Mouse (Mus musculus): ENCODE results near the gene Ccdc186.
"Not testable (repeated sequence)": the region's sequence is repeated elsewhere in the genome, so short reads cannot be mapped to it uniquely, and the experiment has no call there.

The Ccdc186 gene

DNA sequence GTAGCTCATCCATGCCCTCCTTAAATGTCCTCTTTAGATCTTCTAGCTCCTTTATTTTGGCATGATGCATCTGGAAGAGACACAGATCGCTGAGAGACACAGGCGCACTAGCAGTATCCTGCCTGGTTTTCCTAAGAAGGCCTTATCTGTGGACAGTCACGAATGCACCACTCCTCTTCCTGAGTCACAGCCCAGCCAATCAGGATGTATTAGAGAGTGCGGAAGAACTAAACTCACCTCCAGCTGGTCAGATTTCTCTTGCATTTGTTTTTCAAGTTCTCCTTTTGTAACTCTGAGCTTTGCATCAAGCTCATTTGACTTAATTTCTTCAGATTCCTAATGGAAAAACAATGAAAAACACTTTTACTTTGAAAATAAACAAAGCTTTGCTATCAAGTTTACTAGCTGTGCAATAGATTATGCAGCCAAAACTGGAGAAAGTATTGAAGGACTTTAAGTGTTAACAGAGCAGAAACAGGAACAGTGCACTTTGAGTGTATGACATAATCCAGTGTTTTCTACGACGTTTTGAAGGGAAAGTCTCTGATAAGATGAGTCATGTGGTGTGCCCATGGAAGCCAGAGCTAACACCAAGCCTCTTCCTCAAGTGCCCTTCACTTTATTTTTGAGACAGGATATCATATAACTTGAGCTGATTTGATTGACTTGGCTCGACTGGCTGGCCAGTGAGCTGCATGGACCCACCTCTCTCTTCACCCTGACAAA lies 20.9 kb downstream of the Ccdc186 start:
- no peak for DNase-seq

DNA sequence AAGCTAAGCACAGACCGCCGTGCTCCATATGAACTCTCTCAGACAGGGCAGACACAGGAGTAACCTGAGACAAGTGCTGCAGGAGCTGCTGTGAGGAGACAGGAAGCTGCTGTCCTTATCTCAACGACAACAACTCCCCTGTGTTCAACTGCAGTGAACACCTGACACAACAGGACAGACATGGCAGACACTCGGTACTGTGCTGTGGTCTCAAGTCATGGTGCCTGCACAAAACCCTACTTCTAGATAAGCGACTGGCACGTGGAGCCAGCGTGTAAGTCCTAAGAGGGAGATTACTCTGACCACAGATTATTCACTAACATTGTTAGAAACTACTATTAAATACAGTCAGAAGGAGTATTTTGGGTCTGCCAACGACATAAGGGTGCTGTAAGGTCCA lies 21.8 kb downstream of the Ccdc186 start:
- DNase-seq: no peak

DNA sequence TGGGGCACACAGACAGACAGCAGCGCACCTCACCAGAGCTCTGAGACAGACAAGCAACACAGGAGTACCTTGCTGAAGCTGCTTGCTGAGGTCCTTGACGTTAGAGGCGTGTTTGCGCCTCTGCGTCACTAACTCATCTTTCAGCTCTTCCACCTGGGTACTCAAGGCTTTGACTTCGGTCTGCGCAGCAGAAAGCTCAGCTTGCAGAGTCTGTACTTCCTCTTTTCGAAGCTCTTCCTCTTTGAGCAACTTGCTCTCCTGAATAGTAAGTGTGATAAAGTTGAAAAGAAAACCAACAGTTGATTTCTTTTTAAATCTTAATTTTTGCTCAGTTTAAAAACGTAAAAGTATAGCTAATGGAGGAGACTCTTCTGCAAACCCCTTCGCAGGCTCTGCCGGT lies 24.6 kb downstream of the Ccdc186 start:
- DNase-seq: no peak

DNA sequence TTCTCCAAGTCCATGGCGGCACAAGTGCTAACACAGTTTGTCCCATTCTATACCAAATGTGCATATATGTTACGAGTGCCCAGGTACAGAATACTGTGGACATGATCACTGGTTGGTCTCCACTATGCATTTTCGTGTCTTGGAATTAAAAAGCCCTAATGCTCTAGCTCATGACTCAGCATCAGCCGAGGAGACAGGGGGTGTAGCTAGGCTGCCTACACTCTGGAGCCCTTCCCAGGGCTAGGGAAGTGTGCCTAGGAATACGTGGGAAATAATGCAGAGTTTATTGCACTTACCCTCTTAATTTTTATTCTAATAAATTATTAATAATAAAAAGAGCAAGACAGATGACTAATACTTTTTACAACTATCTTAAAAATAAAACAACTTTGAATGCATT lies 33.0 kb downstream of the Ccdc186 start:
- no peak for DNase-seq

DNA sequence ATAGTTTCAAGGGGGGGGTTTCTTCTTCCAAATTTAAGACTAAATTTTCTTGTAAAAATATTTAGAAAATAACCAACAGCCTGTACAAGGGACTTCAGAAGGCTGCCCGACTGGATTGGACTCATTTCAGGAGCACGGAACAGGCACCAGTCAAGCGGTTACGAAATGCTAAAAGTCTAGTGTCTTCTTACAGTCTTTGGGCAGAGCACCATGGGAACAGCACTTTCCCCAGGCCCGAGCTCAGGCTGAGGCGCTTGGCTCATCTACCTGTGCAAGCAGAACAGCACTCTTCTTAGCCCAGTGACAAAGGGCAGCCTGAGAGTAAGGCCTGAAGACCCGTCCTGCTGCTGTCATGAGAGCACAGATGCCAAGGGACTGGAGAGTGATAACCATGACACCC lies 34.1 kb downstream of the Ccdc186 start:
- no peak for DNase-seq

DNA sequence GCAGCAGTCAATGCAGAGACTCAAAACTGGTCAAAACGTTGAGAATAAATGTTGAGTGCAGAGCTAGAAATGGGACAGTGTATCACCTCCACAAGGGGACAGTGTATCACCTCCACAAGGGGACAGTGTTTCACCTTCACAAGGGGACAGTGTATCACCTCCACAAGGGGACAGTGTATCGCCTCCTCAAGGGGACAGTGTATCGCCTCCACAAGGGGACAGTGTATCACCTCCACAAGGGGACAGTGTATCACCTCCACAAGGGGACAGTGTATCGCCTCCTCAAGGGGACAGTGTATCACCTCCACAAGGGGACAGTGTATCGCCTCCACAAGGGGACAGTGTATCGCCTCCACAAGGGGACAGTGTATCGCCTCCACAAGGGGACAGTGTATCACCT lies 43.5 kb downstream of the Ccdc186 start:
- not testable (repeated sequence) for DNase-seq

DNA sequence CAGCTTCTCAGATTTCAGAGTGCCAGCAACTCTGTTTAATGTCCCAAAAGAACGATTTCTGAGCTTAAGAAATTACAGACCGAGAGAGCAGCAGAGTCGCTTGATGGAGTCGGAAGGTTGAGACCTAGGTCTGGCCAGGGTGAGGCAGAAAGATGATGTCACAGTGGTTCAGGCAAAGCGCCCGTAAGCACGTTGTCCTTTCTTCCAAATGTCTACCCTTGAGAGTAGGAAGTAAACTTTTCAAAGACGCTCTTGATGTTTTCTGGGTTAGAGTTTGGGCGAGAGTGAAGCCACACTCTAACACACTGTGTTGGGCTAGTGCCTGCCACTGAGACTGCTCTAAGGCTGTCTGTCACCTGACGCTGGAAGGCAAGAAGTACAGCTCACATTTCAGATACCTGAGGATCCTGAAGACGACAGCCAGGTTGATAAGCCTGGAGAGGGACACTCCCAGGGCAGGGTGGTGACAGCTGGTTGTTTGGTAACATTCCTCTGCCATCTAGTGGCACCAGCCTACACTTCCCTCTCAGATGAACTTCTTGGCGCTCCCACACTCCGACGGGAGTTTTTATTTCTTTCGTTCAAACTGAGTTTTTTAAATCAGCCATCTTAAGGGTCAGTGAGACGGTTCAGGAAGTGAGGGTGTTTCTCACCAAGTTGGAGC lies 45.1 kb downstream of the Ccdc186 start:
- peak; percentile 66 to 77 for DNase-seq

DNA sequence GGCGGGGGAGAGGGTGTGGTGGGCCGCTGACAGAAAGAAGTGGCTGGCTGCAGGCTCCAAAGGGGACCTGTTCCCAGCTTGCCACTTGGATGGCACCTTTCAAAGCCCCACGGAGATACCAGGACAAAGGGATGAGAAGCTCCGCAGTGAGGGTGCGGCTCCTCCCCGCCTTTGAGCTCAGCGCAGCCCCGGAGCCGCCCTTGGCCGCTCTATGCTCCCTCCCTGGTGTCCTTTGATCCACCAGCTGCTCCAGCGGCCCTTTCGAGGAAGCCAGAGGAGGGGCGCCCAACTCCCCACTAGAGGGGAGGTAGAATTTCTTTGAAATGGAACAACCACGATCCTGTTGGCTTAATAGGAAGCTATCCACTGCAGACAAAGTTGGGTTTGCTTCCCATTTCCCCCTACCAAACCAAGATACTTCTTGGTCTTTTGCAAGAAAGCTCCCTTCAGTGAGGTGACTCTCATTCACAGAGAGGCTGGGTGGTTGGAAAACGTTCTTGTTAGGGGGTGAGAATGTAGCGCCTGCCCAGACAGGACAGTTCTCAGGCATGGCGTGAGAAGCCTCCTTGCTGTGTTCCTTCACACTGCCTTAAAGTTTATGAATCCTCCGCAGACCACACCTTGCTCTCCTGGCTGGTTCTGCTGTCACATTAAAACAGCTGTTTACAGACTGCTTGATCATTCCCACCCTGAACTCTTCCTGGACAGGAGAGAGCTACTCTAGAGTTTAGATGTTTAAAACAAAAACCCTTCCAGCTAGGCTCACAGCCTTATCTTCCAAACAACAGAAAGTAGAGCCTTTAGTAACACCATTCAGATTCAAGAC lies 45.9 kb downstream of the Ccdc186 start:
- peak; percentile 38 to 62 for DNase-seq

DNA sequence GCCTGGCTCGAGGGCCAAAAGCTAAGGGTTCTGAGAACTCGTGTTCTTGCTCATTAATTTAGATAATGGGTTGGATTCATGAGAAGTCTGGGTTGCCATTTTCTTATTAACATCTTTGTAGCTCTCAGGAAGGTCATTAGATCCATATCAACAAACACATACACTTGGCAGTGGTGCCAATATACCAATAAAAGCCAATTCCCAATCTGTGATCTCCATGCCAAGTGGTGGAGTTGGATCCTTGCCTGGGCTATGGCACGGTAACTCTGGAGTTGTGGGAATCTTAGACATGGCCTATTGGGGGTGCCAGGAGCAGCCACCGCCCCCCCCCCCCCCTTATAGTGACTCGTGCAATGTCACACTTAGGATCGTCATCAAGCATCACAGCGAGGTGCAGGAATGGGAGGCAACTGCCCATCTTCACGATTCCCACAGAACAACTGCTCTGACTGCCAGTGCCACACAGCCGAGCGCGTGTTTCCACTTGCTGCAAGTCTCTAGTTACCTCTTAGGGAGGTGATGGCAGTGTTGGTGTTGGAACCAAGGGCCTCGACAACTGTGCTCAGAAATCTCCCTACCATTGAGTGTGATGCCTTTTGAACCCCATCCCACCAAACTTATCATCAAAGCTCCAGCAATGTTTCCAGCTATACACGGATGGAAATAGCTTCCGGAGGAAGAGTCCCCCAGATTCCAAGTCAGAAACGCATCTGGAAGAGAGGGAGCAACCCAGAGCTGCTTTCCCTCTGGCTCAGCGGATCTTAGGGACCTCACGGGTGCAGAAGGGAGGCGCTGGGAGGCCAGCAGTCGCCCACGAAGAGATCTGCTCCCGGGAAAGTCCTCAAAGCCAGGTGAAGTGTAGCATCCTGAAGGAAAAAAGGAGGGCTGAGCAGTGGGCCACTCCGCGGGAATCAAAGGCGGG lies 46.8 kb downstream of the Ccdc186 start:
- DNase-seq: no peak

DNA sequence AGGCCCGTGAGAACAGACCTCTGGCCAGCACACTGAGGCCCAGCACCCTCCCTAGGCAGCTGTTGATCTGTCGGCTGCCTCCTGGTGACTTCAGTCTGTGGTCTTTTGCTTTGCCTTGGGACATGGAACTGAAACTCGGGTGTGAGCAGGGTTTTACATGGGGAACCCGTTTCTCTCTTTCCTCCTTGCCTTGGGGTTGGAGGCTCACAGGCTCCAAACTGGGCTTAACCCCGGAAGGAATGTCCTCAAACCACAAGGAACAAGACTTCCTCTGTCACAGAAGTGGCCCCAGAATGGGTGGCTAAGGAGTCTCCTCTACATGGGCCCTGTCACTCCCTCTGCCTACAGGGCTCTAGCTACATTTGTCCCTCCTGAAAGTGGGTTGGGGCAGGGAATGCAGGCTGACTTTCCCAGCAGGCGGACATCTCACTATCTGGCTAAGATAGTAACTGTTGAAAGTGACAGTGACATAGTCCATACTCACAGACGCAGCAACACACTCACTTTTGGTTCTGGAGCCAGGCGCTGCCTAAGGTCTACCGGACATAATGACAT lies 47.5 kb downstream of the Ccdc186 start:
- no peak for DNase-seq

DNA sequence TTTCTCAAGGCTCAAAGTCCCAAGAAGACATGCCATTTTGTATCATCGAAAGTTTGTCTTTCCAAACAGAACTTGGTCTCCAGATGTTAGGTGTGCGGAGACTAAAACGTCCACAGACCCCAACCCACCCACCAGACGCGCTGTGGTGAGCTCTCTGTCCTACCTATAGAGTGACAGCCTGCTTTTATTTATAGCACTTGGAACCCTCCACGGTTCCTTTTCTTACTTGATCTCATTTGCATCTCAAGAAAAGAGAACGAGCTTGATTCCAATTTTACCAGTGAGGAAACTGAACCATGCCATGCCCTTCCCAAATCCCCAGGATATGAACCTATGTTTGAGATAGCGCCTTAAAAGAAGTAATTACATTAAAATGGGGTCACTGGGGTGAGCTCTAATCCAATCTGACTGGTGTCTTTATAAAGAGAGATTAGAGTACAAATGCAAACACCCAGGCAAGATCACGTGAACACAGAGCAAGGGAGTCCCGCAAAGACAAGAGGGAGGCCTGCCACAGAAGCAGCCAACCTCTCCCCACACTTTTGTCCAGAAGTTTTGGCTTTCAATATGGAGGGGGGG lies 48.5 kb downstream of the Ccdc186 start:
- no peak for DNase-seq

DNA sequence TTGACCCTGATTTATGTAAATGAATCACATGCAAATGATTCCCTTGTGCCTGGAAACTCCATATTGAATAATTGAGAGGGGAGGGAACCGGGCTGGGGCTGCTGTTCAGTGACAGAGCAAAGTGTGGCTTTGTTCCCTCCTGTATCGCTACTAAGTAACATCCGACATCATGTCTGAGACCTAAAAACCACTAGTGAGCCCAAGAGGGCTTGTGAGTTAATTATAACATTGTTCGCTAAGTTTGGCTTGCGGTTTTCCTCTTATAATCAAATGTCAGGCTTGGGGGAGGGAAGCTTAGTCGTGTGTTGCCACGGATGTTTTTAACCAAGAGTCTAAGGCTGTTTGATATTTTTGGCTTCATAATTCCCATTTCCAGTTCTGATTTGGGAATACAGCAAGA lies 49.8 kb downstream of the Ccdc186 start:
- no peak for DNase-seq

DNA sequence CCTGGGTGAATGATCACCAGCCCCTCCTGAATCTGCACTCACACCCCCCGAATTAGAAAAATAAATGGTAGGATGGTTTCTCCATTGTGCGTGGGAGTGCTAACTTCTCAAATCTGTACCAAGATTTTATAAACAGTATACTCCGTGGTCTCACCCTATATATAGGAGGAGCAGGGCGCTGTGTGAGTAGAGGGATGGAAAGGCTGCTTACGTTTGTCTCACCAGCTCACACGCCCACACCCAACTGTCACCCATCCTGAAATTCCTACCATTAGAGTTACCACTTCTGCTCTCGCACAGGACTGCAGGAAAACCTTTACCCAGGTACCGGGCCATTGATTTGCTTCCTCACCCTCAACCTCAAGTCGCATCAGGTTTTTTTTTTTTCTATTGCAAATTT lies 53.0 kb downstream of the Ccdc186 start:
- no peak for DNase-seq

DNA sequence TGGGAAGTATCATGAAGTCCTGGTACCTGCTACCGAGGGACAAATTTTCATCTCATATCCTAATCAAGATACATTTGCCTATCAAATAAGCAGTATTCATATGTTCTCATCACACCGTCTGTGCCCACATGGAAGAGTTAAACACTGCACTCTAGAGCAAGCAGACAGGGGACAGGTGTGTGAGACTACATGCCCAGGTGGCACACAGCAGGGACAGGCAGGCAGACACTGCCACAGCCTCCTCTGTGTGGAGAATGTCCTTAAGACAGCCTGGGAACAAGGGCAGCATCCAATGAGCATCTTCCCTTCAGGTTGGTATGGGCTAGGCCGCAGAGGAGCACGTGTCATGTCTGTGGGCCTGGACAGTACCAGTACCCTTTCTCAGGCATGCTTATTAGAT lies 59.3 kb downstream of the Ccdc186 start:
- no peak for DNase-seq

DNA sequence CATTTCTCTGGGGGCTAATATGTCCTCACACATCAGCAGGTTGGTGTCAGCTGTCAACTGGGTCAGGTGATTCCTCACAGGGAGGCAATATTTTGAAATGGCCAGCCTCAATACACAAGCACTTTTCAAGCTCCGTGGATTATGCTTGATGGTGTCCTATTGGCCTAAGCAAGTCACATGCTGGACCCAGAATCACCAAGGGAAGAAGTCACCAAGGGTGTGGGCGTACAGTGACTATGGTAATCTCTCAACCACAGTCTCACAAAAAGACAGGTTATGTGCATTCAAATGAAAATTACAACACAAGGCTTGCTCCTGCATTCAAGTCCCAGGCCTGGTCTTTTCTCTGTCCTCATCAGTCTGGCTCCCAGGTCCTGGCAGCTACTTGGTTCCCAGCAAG lies 60.3 kb downstream of the Ccdc186 start:
- DNase-seq: no peak

DNA sequence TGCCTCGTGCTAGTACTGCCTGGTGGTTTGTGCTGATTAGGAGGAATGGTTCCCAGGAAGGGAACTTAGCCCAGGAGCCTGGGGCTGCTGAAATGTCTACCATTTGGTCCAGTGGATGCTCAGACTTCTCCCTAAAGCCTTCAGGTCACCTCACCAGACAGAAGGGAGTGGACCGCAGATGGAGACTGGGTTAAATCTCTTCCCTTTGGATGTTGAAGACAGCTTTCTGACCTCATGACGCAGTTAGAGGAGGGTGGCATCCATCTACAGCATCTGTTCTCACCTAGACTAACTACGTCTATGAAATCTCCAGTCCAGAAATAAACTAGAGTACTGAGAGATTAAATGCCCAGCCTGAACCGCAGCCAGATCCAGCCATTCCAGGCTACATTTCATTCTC lies 60.9 kb downstream of the Ccdc186 start:
- no peak for DNase-seq

DNA sequence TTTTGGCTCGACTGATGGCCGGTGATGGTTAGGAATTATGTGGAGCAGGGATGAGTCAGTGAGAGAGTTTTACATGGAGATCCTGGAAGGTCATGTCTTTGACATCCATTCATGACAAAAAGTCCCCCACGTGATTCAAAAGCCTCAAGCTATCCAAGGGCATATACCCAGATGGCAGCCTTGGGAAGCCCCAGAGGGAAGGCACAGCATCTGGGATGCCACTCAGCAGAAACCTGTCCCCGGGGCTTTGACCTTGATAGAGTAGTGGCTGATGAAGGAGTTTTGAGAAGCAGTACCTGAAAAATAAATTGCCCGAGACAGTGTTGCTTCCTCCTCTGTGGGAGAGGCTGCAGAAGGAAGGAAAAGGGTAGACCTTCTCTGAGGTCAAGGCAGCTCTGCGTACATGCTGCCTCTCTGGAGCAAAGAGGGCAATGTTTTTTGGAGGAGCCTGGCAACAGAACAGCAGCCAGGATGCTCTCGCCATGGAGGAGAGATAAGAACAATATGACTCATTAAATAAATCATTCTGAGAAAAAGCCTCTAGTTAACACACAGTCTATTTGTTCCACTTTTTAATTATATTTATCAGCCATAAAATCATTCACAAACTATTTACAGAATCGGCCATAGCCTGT lies 61.6 kb downstream of the Ccdc186 start:
- no peak for DNase-seq

DNA sequence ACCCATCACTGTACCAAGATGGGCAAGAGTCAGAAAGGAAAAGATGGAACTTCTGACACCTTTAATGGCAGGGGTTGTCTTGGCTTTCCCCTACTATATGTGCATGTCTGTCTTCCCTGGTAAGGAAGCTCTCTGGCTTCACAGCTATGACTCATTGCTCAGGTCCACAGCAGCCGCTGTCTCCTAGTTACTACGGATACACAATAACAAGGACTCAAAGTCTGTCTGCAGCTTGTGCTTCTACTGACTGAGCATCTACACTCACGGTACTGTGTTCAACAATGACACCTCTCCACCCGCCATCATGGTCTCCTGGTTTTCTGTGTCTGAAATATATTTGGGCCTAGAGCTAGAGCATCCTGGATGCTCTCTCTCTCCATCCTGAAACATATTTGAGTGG lies 62.2 kb downstream of the Ccdc186 start:
- DNase-seq: no peak

DNA sequence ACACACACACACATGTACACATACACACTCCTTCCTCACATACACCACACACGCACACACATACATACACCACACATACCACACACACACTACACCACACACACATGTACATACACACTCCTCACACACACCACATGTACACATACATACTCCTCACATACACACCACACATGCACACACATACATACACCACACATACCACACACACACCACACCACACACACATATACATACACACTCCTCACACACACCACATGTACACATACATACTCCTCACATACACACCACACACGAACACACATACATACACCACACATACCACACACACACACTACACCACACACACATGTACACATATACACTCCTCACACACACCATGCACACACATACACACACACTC lies 63.7 kb downstream of the Ccdc186 start:
- DNase-seq: no peak

DNA sequence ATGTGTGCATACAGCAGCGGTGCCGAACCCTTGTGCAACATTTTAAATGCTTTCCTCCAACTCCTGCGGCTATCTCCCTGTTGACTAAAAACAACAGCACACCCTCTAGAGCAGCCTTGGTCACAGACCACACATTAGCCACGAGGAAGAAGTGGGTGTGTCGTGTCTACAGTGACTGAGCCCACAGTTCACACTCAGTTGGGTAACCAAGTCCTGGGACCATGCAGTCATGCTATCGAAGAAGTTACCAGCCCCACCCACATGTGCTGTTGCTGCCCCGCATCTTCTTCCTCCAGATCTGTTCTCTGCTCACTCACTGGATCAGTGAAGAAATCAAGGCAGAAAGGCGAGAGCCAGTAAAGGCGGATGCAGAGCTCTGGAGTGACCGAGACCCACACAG lies 65.6 kb downstream of the Ccdc186 start:
- no peak for DNase-seq

DNA sequence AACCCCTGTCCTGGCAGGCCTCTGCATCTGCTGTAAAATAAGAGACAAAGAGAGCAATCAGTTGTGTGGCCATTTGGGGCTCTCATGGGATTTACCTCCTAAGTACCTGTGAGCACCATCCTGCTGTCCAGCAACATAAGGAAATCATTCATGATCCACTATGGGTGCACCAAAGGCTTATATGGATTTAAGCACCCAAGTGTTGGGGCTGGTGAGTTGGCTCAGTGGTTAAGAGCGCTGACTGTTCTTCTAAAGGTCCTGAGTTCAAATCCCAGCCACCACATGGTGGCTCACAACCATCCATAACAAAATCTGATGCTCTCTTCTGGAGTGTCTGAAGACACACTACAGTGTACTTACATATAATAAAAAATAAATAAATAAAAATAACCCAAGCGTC lies 67.5 kb downstream of the Ccdc186 start:
- not testable (repeated sequence) for DNase-seq

DNA sequence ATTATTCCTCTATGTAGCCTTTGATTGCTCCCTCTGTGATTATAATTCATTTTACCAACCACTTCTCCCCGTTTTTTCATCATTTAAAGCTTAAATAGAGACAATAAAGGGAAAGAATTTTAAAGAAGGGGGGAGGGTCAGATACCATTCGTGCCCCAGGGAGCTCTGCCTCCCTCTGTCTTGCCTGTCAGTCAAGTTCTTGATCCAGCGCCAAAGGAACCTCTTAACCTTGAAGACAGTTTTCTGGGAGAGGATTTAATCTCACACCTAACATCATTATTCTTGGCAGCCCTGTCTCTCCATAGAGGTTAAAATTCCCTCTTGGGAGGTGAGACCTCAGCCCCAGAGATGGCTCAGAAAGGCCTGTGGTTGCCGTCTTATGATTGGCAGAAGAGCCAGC lies 71.3 kb downstream of the Ccdc186 start:
- DNase-seq: no peak
